Mouse (Mus musculus) heart, adult 2 months (tissue): Measurements from ENCODE around the gene E130308A19Rik.

ENCODE experiments used
- CTCF ChIP-seq: fragments of 200-600 bp; IDR thresholded peaks from 2 replicates; pipeline ENCODE4 v1.8.1; 2022; ENCODE audit warnings: antibody characterized with exemption, mild to moderate bottlenecking, moderate library complexity
- EP300 ChIP-seq: fragments of 200-500 bp; IDR thresholded peaks from 2 replicates; pipeline ENCODE4 v1.6.1; 2011; ENCODE audit warnings: low read depth, low read length, control low read depth; ENCODE audit not compliant: insufficient read depth
- POLR2A ChIP-seq: fragments of 200-500 bp; IDR thresholded peaks from 2 replicates; pipeline ENCODE4 v1.6.1; 2011; ENCODE audit warnings: mild to moderate bottlenecking, low read depth, low read length, control low read depth; ENCODE audit not compliant: insufficient read depth

- TF ChIP-seq POLR2A (no peak), CTCF (no peak), EP300 (no peak)
Measured at GRCm38 (mm10) chr4:59642039-59642438, 16.0 kb downstream of the E130308A19Rik start.
